Mouse (Mus musculus) neural tube, embryonic 10.5 days (tissue): ENCODE measurements at regions not wholly inside any gene's neighbourhood (a gene's known extent, or its start where the extent isn't known, plus 50 kb on each side); places are given as distances from the start of the nearest gene placed in this dataset.

Source experiments
- DNase-seq: peaks from one replicate; pipeline ENCODE4 v3.0.0-alpha.2; 2017; ENCODE audit warnings: low spot score; ENCODE audit errors: extremely low spot score

- DNase-seq = no peak
These were observed 188.0 kb downstream of the Zfp326 start for GRCm38 (mm10) chr5:106064366-106064765.

GRCm38 (mm10) chr5:106062926-106063325, 186.6 kb downstream of the Zfp326 start:
- DNase-seq = no peak

- DNase-seq = no peak
These were observed 180.3 kb downstream of the Zfp326 start for GRCm38 (mm10) chr5:106056631-106057030.

GRCm38 (mm10) chr5:106055221-106055620, 178.9 kb downstream of the Zfp326 start:
- no peak for DNase-seq

- DNase-seq = no peak
These were observed 174.7 kb downstream of the Zfp326 start for GRCm38 (mm10) chr5:106051026-106051425.

- no peak for DNase-seq
These were observed 168.7 kb downstream of the Zfp326 start for GRCm38 (mm10) chr5:106044878-106045585.

- no peak for DNase-seq
These were observed 162.0 kb downstream of the Zfp326 start for GRCm38 (mm10) chr5:106038321-106038720.

- no peak for DNase-seq
These were observed 159.8 kb downstream of the Zfp326 start for GRCm38 (mm10) chr5:106036176-106036575.

GRCm38 (mm10) chr5:106032956-106033355, 156.6 kb downstream of the Zfp326 start:
- DNase-seq = no peak

GRCm38 (mm10) chr5:106026861-106027260, 150.5 kb downstream of the Zfp326 start:
- no peak for DNase-seq

GRCm38 (mm10) chr5:106004292-106004917, 128.0 kb downstream of the Zfp326 start:
- DNase-seq = no peak

GRCm38 (mm10) chr5:106003321-106004291, 127.2 kb downstream of the Zfp326 start:
- DNase-seq = peak; percentile 14

GRCm38 (mm10) chr5:106002330-106002729, 126.0 kb downstream of the Zfp326 start:
- no peak for DNase-seq

- no peak for DNase-seq
These were observed 117.9 kb downstream of the Zfp326 start for GRCm38 (mm10) chr5:105994218-105994617.

GRCm38 (mm10) chr5:105993066-105993760, 116.8 kb downstream of the Zfp326 start:
- no peak for DNase-seq

- no peak for DNase-seq
These were observed 114.4 kb downstream of the Zfp326 start for GRCm38 (mm10) chr5:105990777-105991176.

GRCm38 (mm10) chr5:105986401-105986800, 110.0 kb downstream of the Zfp326 start:
- DNase-seq = peak; percentile 26

GRCm38 (mm10) chr5:105983131-105983530, 106.8 kb downstream of the Zfp326 start:
- DNase-seq = no peak

GRCm38 (mm10) chr5:105976746-105977145, 100.4 kb downstream of the Zfp326 start:
- DNase-seq = no peak

- DNase-seq = no peak
These were observed 99.7 kb downstream of the Zfp326 start for GRCm38 (mm10) chr5:105976076-105976475.
